Comparison of ENCODE assay signal across 9 mouse cellular contexts in genomic region chr11:6628568-6628967, GRCm38 (mm10). TPM values are rescaled to one million over a fixed set of nuclear protein-coding genes. Genes with fewer than 3 reads are reported as not detected.
DNase-seq lines count a peak whose midpoint lies in the region; ATAC-seq and TF ChIP-seq lines count a peak whose summit lies in the region.
"Had no signal": no experiment of that assay in that cellular context is flagged by ENCODE, and none has a peak within 500 bp of the region (broad histone marks: within the 10 kb centered on the region; RNA-seq: fewer than 3 reads in every experiment).

No protein-coding gene starts in this region.

- peak; percentile 53 for DNase-seq in kidney, adult 18-20 months
- peak; percentile 68 to 80 for DNase-seq in adrenal gland, postnatal 36 days
- DNase-seq in lung, adult 2 months, result peak; percentile 48
- no peak for DNase-seq in frontal cortex, postnatal 14 days (ENCODE audit: low spot score in 2 of 2)

- H3K9ac ChIP-seq in kidney, embryonic 15.5 days, result no peak overlapping the region
- no peak overlapping the region for H3K9ac ChIP-seq in ES-Bruce4 (ENCODE audit: low read depth, poor library complexity, severe bottlenecking)
- H3K9ac ChIP-seq: neural tube, embryonic 12.5 days had no signal

- 15% methylated on average over 4 of the region's 4 CpGs for WGBS in kidney, embryonic 15.5 days
- WGBS in lung, adult 2 months, result 31% methylated on average over 4 of the region's 4 CpGs
- 12% methylated on average over 4 of the region's 4 CpGs for WGBS in small intestine, adult 2 months

- ATAC-seq in kidney, embryonic 15.5 days (replicated peaks; ENCODE audit: low FRiP score), result no peak
- ATAC-seq in erythroblast, adult 5-6 weeks (replicated peaks; ENCODE audit: low FRiP score, poor library complexity, severe bottlenecking), result peak; percentile 59; the same call in 1 of the 2 replicates

- no peak for TF ChIP-seq EP300 in ES-Bruce4 (IDR thresholded peaks at IDR 0.05; ENCODE audit: insufficient read depth, low read depth, low read length)

- TF ChIP-seq CTCF in ES-Bruce4 (IDR thresholded peaks at IDR 0.05; ENCODE audit: low read depth, low read length), result peak; percentile 88
- peak; percentile 66 for TF ChIP-seq CTCF in lung, adult 2 months (IDR thresholded peaks at IDR 0.05; ENCODE audit: insufficient read depth, low read length)
- TF ChIP-seq CTCF in small intestine, adult 2 months (IDR thresholded peaks at IDR 0.05; ENCODE audit: extremely low read depth, insufficient read length, insufficient replicate concordance, low read depth, low read length), result peak; percentile 81

- peaks cover 24% of the 10 kb centered on the region for H3K4me1 ChIP-seq in kidney, embryonic 15.5 days
- H3K4me1 ChIP-seq in ES-Bruce4 (ENCODE audit: control insufficient read depth, insufficient read depth, low read length), result no peaks in the 10 kb centered on the region
- H3K4me1 ChIP-seq in lung, adult 2 months (ENCODE audit: control insufficient read depth, insufficient read depth, low read length), result peaks cover 4% of the 10 kb centered on the region
- peaks cover 2% of the 10 kb centered on the region; the same call in 1 of the 2 replicates for H3K4me1 ChIP-seq in small intestine, adult 2 months (ENCODE audit: control insufficient read depth, insufficient read depth, insufficient read length, low read length)

- no peak overlapping the region for H3K27ac ChIP-seq in kidney, embryonic 15.5 days
- H3K27ac ChIP-seq in ES-Bruce4 (ENCODE audit: insufficient read depth, low read length), result no peak overlapping the region
- no peak overlapping the region for H3K27ac ChIP-seq in small intestine, adult 2 months (ENCODE audit: insufficient read depth, low read depth, low read length)

- no peaks in the 10 kb centered on the region for H3K27me3 ChIP-seq in kidney, embryonic 15.5 days
- H3K27me3 ChIP-seq in ES-Bruce4 (ENCODE audit: control insufficient read depth, insufficient read depth, low read length, poor library complexity, severe bottlenecking), result no peaks in the 10 kb centered on the region
- no peaks in the 10 kb centered on the region for H3K27me3 ChIP-seq in small intestine, adult 2 months (ENCODE audit: control insufficient read depth, insufficient read depth, low read length)
- H3K27me3 ChIP-seq: neural tube, embryonic 12.5 days had no signal

- no peak for TF ChIP-seq POLR2A in ES-Bruce4 (IDR thresholded peaks at IDR 0.05; ENCODE audit: insufficient read depth, low read length)
- no peak for TF ChIP-seq POLR2A in lung, adult 2 months (IDR thresholded peaks at IDR 0.05; ENCODE audit: borderline replicate concordance, extremely low read depth, low read depth, low read length)
- no peak for TF ChIP-seq POLR2A in small intestine, adult 2 months (IDR thresholded peaks at IDR 0.05; ENCODE audit: low read depth, low read length)

- H3K9me3 ChIP-seq in kidney, embryonic 15.5 days (replicated peaks), result 0 out of 2 replicates have a peak, but pooled peaks cover 3% of the 10 kb centered on the region
- no peaks in the 10 kb centered on the region for H3K9me3 ChIP-seq in ES-Bruce4 (replicated peaks; ENCODE audit: control insufficient read depth, insufficient read depth, low read length, poor library complexity, severe bottlenecking)
- H3K9me3 ChIP-seq: neural tube, embryonic 12.5 days had no signal

- no peak overlapping the region for H3K4me3 ChIP-seq in kidney, embryonic 15.5 days (replicated peaks)
- H3K4me3 ChIP-seq in ES-Bruce4 (ENCODE audit: low read depth, low read length), result no peak overlapping the region
- H3K4me3 ChIP-seq in lung, adult 2 months (replicated peaks; ENCODE audit: extremely low read depth, low read depth, low read length), result no peak overlapping the region
- H3K4me3 ChIP-seq in small intestine, adult 2 months (ENCODE audit: low read depth, low read length), result no peak overlapping the region
- H3K4me3 ChIP-seq: neural tube, embryonic 12.5 days had no signal

- H3K36me3 ChIP-seq in kidney, embryonic 15.5 days, result peaks cover 11% of the 10 kb centered on the region
- peaks cover 15% of the 10 kb centered on the region for H3K36me3 ChIP-seq in ES-Bruce4 (ENCODE audit: control insufficient read depth, insufficient read depth, low read length, poor library complexity, severe bottlenecking)
- peaks cover 8% of the 10 kb centered on the region for H3K36me3 ChIP-seq in small intestine, adult 2 months (ENCODE audit: control insufficient read depth, insufficient read depth, low read length)

- no peak overlapping the region for H3K4me2 ChIP-seq in kidney, embryonic 15.5 days
- H3K4me2 ChIP-seq: neural tube, embryonic 12.5 days had no signal

RNA-seq across cellular contexts. Expression of gene Tbrg4, which starts 2.7 kb away (rescaled TPM):
- 43.0 and 46.4 TPM in 2 replicates for polyA plus RNA-seq in kidney, embryonic 15.5 days (2015; fragmentation: Nextera tagmentation; extraction: Ambion mirVana)
- 92.5 and 97.4 TPM in 2 replicates for polyA plus RNA-seq in ES-Bruce4 (2011; ENCODE audit: insufficient read depth, insufficient read length, low read depth, missing spikeins)
- 10 to 100 TPM; 61.7 to 64.5 TPM for total RNA-seq in adrenal gland, postnatal 36 days (2021)
- 8.8 and 10.4 TPM in 2 replicates for total RNA-seq in erythroblast, adult 5-6 weeks (2015; ENCODE audit: low replicate concordance)
- 10.3 and 18.3 TPM in 2 replicates for total RNA-seq in erythroblast, adult 5-6 weeks (2017; ENCODE audit: low replicate concordance)
- polyA plus RNA-seq in lung, adult 2 months (2012; rRNA removed), result 51.6 and 53.3 TPM in 2 replicates
- polyA plus RNA-seq in small intestine, adult 2 months (2012; rRNA removed), result 85.9 and 101 TPM in 2 replicates

RNA-seq across cellular contexts. Expression of gene Wap, which starts 9.9 kb away (rescaled TPM):
- polyA plus RNA-seq in kidney, embryonic 15.5 days (2015; fragmentation: Nextera tagmentation; extraction: Ambion mirVana), result not detected in 2 replicates
- polyA plus RNA-seq in ES-Bruce4 (2011; ENCODE audit: insufficient read depth, insufficient read length, low read depth, missing spikeins), result not detected in 2 replicates
- not detected for total RNA-seq in adrenal gland, postnatal 36 days (2021)
- total RNA-seq in erythroblast, adult 5-6 weeks (2015; ENCODE audit: low replicate concordance), result not detected in 2 replicates
- not detected in 2 replicates for total RNA-seq in erythroblast, adult 5-6 weeks (2017; ENCODE audit: low replicate concordance)
- not detected in 2 replicates for polyA plus RNA-seq in lung, adult 2 months (2012; rRNA removed)
- not detected in 2 replicates for polyA plus RNA-seq in small intestine, adult 2 months (2012; rRNA removed)
- polyA plus RNA-seq: neural tube, embryonic 12.5 days had no signal

RNA-seq across cellular contexts. Expression of gene Nacad, which starts 22.7 kb away (rescaled TPM):
- 2.0 and 3.7 TPM in 2 replicates for polyA plus RNA-seq in kidney, embryonic 15.5 days (2015; fragmentation: Nextera tagmentation; extraction: Ambion mirVana)
- polyA plus RNA-seq in ES-Bruce4 (2011; ENCODE audit: insufficient read depth, insufficient read length, low read depth, missing spikeins), result 0.50 and 0.90 TPM in 2 replicates
- total RNA-seq in adrenal gland, postnatal 36 days (2021), result 1 to 10 TPM; 1.0 to 1.6 TPM
- total RNA-seq in erythroblast, adult 5-6 weeks (2015; ENCODE audit: low replicate concordance), result 0.19 and 2.3 TPM in 2 replicates
- total RNA-seq in erythroblast, adult 5-6 weeks (2017; ENCODE audit: low replicate concordance), result not detected in 2 replicates
- 2.8 and 4.4 TPM in 2 replicates for polyA plus RNA-seq in lung, adult 2 months (2012; rRNA removed)
- 1.7 and 1.9 TPM in 2 replicates for polyA plus RNA-seq in small intestine, adult 2 months (2012; rRNA removed)

RNA-seq across cellular contexts. Expression of gene Ramp3, which starts 29.8 kb away (rescaled TPM):
- polyA plus RNA-seq in kidney, embryonic 15.5 days (2015; fragmentation: Nextera tagmentation; extraction: Ambion mirVana), result 10.8 and 11.7 TPM in 2 replicates
- 6.2 and 8.2 TPM in 2 replicates for polyA plus RNA-seq in ES-Bruce4 (2011; ENCODE audit: insufficient read depth, insufficient read length, low read depth, missing spikeins)
- 10 to 100 TPM; 14.6 to 20.1 TPM for total RNA-seq in adrenal gland, postnatal 36 days (2021)
- total RNA-seq in erythroblast, adult 5-6 weeks (2015; ENCODE audit: low replicate concordance), result not detected in 2 replicates
- not detected in 2 replicates for total RNA-seq in erythroblast, adult 5-6 weeks (2017; ENCODE audit: low replicate concordance)
- 8.3 and 8.7 TPM in 2 replicates for polyA plus RNA-seq in lung, adult 2 months (2012; rRNA removed)
- 2.7 and 3.5 TPM in 2 replicates for polyA plus RNA-seq in small intestine, adult 2 months (2012; rRNA removed)

Comparison
In these comparisons a context has a peak if more than half of its experiments do, and no peak if none do; other contexts are left out.
1. DNase-seq: peak in kidney, adult 18-20 months (single experiment), adrenal gland, postnatal 36 days (2 of 2) and lung, adult 2 months (single experiment); none in frontal cortex, postnatal 14 days (0 of 2).
2. Peak in every context shown above with its lines, with median percentiles within 50 percentile points of each other: CTCF ChIP-seq.